Mouse (Mus musculus): Measurements from ENCODE around the gene Cadm1. TPM values are rescaled to one million over a fixed set of nuclear protein-coding genes. Genes with fewer than 3 reads are reported as not detected.

The Cadm1 gene
- polyA plus RNA-seq, 1 experiment, result 4.0 TPM

GRCm38 (mm10) chr9:47894661-47895060 lies 364.7 kb downstream of the Cadm1 start:
- no peak overlapping the region for H3K4me3 ChIP-seq (replicated peaks; ENCODE audit: control insufficient read depth, low read depth, low read length)
- no peak overlapping the region for H3K27ac ChIP-seq (ENCODE audit: control insufficient read depth, insufficient read depth, low read depth, low read length, poor library complexity)
- WGBS, result 69% methylated on average over 7 of the region's 7 CpGs
- no peaks in the 10 kb centered on the region for H3K4me1 ChIP-seq (ENCODE audit: control insufficient read depth, insufficient read depth, low read length)
- TF ChIP-seq POLR2A (IDR thresholded peaks at IDR 0.05; ENCODE audit: borderline replicate concordance, control insufficient read depth, low read depth, low read length) (no peak), CTCF (IDR thresholded peaks at IDR 0.05; ENCODE audit: control insufficient read depth, insufficient read depth, low read length) (no peak)

- H3K27ac ChIP-seq (ENCODE audit: control insufficient read depth, insufficient read depth, low read depth, low read length, poor library complexity), result no peak overlapping the region
- no peak for TF ChIP-seq POLR2A (IDR thresholded peaks at IDR 0.05; ENCODE audit: borderline replicate concordance, control insufficient read depth, low read depth, low read length)
- no peak for TF ChIP-seq CTCF (IDR thresholded peaks at IDR 0.05; ENCODE audit: control insufficient read depth, insufficient read depth, low read length)
- 73% methylated on average over 9 of the region's 9 CpGs for WGBS
- H3K4me1 ChIP-seq (ENCODE audit: control insufficient read depth, insufficient read depth, low read length), result no peaks in the 10 kb centered on the region
- no peak overlapping the region for H3K4me3 ChIP-seq (replicated peaks; ENCODE audit: control insufficient read depth, low read depth, low read length)
Observed at GRCm38 (mm10) chr9:47895121-47895520, 365.1 kb downstream of the Cadm1 start.

- WGBS, result 81% methylated on average over 10 of the region's 10 CpGs
- H3K27ac ChIP-seq (ENCODE audit: control insufficient read depth, insufficient read depth, low read depth, low read length, poor library complexity), result no peak overlapping the region
- no peak overlapping the region for H3K4me3 ChIP-seq (replicated peaks; ENCODE audit: control insufficient read depth, low read depth, low read length)
- H3K4me1 ChIP-seq (ENCODE audit: control insufficient read depth, insufficient read depth, low read length), result no peaks in the 10 kb centered on the region
- TF ChIP-seq POLR2A (IDR thresholded peaks at IDR 0.05; ENCODE audit: borderline replicate concordance, control insufficient read depth, low read depth, low read length) (no peak), CTCF (IDR thresholded peaks at IDR 0.05; ENCODE audit: control insufficient read depth, insufficient read depth, low read length) (no peak)
Observed at GRCm38 (mm10) chr9:47900734-47901133, 370.8 kb downstream of the Cadm1 start.

GRCm38 (mm10) chr9:47903661-47904060 lies 373.7 kb downstream of the Cadm1 start:
- H3K4me3 ChIP-seq (replicated peaks; ENCODE audit: control insufficient read depth, low read depth, low read length), result no peak overlapping the region
- no peaks in the 10 kb centered on the region for H3K4me1 ChIP-seq (ENCODE audit: control insufficient read depth, insufficient read depth, low read length)
- TF ChIP-seq POLR2A (IDR thresholded peaks at IDR 0.05; ENCODE audit: borderline replicate concordance, control insufficient read depth, low read depth, low read length), result no peak
- no peak for TF ChIP-seq CTCF (IDR thresholded peaks at IDR 0.05; ENCODE audit: control insufficient read depth, insufficient read depth, low read length)
- H3K27ac ChIP-seq (ENCODE audit: control insufficient read depth, insufficient read depth, low read depth, low read length, poor library complexity), result no peak overlapping the region
- WGBS, result 73% methylated on average over 7 of the region's 7 CpGs

- Histone ChIP-seq H3K27ac (ENCODE audit: control insufficient read depth, insufficient read depth, low read depth, low read length, poor library complexity) (no peak overlapping the region), H3K4me1 (ENCODE audit: control insufficient read depth, insufficient read depth, low read length) (no peaks in the 10 kb centered on the region), H3K4me3 (replicated peaks; ENCODE audit: control insufficient read depth, low read depth, low read length) (no peak overlapping the region)
- WGBS, result 79% methylated on average over 2 of the region's 2 CpGs
- TF ChIP-seq POLR2A (IDR thresholded peaks at IDR 0.05; ENCODE audit: borderline replicate concordance, control insufficient read depth, low read depth, low read length) (no peak), CTCF (IDR thresholded peaks at IDR 0.05; ENCODE audit: control insufficient read depth, insufficient read depth, low read length) (no peak)
Observed at GRCm38 (mm10) chr9:47904339-47904922, 374.5 kb downstream of the Cadm1 start.

GRCm38 (mm10) chr9:47906521-47906920 lies 376.5 kb downstream of the Cadm1 start:
- no peak overlapping the region for H3K4me3 ChIP-seq (replicated peaks; ENCODE audit: control insufficient read depth, low read depth, low read length)
- WGBS, result 64% methylated on average over 6 of the region's 6 CpGs
- no peak for TF ChIP-seq POLR2A (IDR thresholded peaks at IDR 0.05; ENCODE audit: borderline replicate concordance, control insufficient read depth, low read depth, low read length)
- TF ChIP-seq CTCF (IDR thresholded peaks at IDR 0.05; ENCODE audit: control insufficient read depth, insufficient read depth, low read length), result no peak
- no peaks in the 10 kb centered on the region for H3K4me1 ChIP-seq (ENCODE audit: control insufficient read depth, insufficient read depth, low read length)
- no peak overlapping the region for H3K27ac ChIP-seq (ENCODE audit: control insufficient read depth, insufficient read depth, low read depth, low read length, poor library complexity)
